Mouse (Mus musculus) natural killer cell, adult 2 months (primary cell): ENCODE data around the gene Anxa3.

ENCODE experiments used
- DNase-seq, 2 experiments: peaks; one replicate each; pipeline ENCODE4 v3.0.0; 2022; ENCODE audit warnings: low spot score in 2 of 2

The Anxa3 gene

DNA sequence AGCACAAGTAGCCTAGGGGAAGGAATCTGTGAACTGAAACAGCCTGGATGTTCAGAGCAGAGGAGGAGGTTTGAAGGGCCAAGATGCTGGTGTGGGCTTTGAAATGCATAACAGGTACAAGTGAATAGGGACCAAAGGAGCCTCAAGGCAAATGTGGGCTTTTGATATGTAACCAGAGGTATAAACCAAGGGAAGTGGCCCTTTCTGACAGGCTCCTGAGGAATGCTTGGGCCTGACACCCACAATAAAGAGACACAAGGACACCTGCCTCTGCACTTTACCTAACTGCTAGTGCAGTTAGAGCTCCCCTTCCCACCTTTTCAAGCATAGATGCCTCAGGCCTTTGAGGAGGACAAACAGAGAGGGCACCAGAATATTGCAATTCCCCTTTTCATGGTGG lies 54.8 kb downstream of the Anxa3 start:
- DNase-seq = no peak

DNA sequence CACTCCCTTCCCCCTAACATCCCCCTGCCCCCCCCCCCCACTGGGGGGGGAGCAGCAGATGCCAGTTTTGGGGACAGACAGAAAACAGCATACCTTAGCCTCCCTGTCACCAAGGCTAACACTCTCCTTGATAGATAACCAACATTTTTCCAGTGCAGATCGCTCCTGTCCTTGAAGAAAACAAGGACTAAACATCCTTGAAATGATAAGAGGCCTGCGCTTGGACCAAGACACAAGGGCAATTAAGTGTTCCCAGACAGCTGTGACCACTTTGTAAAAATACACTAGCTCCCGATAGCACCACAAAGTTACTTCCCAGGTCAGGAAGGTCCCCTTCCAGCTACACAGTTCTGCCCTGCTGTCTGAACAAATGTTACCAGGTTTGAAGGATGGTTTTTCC lies 55.2 kb downstream of the Anxa3 start:
- no peak for DNase-seq

DNA sequence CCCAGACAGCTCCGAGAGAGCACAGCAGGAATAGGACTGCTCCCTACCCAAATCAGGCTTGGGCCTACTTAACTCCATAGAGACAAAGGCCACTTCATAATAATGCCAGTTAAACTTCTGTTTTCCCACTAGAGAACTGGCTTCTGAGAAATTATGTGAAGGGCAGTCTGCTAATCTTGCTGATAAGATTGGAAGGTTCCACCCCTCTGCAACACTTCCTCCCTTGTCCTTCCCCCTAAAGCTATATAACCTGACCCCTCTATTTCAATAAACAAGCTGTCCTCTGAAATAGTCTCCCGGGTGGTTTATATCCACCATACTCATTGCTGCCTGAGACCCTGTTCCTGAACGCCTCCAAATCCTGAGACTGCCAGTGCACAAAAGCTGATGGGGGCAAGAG lies 56.1 kb downstream of the Anxa3 start:
- no peak for DNase-seq

DNA sequence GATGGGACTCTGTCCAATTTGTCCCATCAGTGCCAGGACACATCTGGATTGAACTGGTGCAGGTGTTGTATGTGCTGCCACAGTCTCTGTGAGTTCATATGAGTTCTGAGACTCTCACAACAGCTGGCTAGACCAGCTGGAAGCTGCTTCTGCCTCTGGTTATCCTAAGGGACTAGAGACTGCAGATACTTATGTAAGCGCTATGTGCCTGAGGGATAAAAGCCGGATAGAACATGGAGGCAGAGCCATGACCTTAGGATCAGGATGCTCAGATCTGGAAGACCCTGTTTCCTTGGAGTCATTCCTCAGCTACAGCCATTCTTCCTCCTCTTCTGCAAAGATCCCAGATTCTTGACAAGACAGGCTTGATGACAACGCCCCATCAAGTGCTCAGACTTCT lies 60.3 kb downstream of the Anxa3 start:
- no peak for DNase-seq

DNA sequence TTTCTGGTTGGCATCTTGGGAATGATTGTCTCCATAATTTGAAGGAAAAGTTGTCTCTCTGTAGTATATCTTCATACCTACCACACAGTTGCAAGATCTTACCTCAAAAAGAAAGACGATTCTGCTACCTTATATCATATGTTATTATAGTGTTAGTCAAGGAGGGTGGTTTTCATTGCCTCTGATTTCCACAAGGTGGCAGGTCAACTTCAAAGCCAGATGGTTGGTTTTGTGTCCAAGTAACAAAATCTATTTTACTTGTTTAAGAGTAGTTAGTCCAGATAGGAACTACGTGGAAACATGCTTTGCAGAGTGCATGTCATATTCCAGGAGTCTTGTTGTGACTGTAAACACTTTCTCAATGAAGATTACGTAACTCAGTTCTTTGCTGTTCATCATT lies 61.2 kb downstream of the Anxa3 start:
- no peak for DNase-seq

DNA sequence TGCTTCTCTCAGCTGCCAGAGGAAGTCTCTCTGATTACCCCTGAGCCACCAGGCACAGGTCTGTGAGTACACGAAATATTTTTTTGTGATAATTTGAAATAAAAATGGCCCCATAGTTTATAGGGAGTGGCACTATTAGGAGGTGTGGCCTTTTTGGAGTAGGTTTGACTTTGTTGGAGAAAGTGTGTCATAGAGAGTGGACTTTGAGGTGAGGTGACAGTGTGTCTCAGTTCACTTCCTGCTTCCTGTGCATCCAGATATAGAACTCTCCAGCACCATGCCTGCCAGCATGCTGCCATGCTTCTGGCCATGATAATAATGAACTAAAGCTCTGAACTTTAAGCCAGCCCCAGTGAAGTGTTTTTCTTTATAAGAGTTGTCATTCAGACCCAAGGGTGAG lies 66.8 kb downstream of the Anxa3 start:
- no peak for DNase-seq

DNA sequence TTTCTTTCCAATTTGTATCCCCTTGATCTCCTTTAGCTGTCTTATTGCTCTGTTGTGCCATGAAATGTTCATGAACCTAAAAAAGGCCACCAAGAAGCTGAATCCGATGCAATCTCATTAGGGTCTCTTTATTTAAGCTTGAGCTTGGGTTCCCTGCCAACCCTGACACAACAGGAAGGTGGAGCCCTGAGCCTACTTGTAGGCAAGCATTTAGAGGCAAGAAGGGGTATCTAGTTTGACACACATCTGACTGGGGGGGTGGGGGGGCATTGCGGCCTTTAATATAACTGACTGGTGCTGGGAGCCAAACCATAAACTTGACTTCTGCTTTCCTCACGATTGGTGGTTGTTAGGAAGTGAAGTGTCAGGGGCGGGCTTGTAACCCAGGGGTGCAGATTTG lies 74.0 kb downstream of the Anxa3 start:
- DNase-seq = no peak

DNA sequence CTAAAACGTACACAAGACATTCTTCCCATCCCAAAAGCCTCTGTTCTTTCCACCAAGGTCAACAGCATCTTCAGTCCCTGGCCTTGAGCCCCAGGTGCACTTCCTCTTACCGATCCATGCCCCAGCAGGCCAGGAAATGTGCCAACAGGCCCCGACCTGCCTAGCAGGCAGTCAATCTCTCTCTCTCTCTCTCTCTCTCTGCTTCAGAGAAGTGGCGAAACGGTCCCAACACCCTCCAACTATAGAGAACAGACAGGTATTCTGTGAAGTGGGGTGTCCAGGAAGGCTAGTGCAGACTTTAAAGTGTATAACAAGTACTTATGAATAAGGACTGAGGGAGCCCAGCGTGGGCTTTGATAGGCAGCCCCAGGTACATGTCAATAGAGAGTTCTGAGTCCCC lies 75.8 kb downstream of the Anxa3 start:
- no peak for DNase-seq

DNA sequence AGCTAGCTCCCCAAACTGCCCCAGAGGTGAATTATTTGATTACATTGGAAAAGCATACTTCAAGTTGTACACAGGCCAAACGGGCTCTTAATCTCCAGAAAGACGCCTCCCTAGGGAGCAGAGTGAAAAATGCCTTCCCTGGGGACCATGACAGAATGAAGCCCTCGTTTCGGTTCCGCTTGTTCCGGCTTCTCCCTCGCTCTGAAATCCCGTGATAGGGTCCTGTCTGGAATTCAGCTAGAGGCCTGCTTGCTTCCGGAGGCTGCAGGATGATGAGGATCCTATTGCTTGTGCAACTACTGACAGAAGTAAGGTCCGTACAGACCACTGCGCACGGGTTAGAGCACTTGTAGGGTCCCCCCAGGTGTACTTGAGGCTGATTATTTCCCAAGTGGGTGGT lies 77.9 kb downstream of the Anxa3 start:
- no peak for DNase-seq

DNA sequence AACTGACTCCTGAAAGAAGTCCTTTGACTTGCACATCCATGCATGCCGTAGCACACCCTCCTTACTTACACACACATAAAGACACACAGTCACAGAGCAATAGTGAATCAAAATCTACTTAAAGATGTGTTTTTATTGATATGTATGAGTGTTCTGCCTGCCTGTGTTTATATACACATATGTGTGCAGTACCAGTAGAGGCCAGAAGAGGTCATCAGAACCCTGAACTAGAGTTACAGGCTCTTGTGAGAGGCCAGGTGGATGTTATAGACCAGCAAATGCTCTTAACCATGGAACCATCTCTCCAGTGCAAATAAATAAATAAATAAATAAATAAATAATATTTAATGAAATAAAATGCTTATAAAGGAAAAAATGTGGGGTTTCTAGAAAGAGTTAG lies 85.0 kb downstream of the Anxa3 start:
- peak; percentile 38 to 67 for DNase-seq

DNA sequence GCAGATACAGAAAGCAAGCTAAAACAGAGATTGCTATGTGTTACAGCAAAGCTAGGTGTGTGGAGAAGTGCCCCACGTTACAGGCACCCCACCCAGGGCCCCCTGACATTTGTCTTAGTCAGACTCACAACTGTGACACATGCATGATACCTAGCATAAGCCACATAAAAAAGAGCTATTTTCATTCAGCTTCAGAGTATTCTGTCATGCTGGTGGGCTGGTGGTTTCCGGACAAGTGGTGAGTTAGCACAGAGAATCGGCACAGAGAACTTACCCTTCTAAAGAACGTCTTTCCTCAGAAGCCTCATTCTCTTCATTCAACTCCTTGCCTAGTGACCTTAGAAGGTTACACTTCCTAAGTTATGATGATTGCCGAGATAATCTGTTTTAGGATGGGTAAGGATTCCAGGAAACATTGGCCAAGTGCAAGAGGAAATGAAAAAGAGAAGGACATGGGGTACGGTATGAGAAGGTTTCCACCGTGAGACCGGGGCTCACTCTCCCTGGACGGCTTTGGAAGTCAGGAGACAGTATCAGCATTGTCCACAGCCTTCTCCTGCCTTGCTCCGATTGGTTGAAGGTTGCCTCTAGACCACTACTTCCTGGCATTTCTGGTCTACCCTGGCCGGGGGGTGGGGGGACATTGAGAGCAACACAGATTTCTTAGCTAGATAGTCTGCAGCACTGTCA lies 85.9 kb downstream of the Anxa3 start:
- peak; percentile 6 to 22 for DNase-seq

DNA sequence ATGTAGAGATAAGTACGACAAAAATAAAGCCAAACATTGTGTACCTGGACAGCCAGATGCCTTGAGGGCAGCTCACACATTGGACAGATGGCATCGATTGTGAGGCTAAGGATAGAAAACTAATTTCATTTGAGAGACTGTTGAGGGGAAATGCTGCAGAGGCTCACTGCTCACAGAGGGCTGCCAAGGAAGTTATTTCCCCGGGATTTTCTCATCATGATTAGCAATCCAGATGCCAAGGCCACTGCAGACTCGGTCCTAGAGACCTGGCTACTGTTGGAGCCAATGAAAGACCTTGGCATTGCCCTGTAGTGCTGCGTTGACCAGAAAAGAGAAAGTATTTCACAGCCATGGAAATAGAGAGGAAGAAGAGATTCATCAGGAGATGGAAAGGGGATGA lies 87.1 kb downstream of the Anxa3 start:
- DNase-seq = no peak

DNA sequence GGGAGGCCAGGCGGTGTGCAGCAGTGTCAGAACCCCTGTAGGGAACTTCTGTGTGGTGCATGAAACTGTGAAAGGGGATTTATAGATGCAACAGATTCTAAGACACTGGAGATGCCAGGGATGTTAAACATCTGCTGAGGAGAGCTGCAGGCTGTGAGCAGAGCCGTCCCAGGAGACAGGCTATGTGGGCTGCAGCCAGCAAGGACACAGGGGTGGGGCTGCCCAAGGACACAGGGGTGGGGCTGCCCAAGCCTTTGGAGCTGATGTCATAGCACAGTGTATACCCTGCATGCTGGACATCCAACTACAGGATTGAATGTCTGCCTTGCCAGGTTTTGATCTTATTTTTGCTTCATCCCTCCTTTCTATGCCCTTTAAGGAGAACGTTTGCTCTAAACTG lies 88.0 kb downstream of the Anxa3 start:
- no peak for DNase-seq

DNA sequence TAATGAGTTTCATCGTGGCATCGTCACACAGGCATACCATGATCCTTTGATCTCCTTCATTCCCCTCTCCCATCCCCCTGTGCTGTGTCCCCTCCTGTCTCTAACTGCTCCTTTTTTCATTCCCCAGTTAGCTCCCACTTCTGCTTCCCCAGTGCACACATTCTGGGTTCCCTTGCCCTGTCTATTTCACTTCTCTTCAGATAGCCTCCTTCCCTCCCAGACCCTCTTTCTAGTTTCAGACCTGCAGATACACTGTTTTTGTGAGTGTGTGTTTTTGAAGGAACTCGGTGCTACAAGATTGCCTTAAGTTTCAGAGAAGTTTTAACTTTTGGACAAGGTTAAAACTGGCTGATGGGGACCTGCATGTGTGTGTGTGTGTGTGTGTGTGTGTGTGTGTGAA lies 88.5 kb downstream of the Anxa3 start:
- no peak for DNase-seq

DNA sequence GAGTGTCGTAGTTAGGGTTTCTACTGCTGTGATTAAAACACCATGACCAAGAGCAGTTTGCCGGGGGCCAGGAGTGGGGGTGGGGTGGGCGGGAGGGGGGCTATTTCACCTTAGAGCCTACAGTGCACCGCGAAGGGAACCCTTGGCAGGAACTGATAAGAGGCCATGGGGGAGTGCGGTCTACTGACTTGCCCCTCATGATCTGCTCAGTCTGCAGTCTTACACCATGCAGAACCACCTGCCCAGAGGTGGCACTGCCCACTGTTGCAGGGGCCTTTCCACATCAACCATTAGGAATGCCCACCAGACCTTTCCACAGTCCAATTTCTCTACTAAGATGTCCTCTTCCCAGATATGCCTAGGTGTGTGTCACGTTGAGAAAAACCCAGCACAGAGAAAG lies 92.1 kb downstream of the Anxa3 start:
- DNase-seq = no peak

DNA sequence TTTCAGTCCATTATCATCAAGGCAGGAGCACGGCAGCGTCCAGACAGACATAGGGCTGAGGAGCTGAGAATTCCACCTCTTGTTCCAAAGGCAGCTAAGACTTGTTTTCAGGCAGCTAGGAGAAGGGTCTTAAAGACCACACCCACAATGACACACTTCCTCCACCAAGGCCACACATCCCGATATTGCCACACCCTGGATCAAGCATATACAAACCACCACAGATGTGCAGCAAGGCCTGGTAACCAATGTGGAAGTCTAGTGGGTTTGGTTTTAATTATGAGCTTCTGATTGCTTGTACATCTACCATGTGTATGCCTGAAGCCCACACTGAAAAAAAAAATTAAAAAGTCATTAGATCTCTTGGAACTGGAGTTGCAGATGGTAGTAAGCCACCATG lies 95.3 kb downstream of the Anxa3 start:
- no peak for DNase-seq

DNA sequence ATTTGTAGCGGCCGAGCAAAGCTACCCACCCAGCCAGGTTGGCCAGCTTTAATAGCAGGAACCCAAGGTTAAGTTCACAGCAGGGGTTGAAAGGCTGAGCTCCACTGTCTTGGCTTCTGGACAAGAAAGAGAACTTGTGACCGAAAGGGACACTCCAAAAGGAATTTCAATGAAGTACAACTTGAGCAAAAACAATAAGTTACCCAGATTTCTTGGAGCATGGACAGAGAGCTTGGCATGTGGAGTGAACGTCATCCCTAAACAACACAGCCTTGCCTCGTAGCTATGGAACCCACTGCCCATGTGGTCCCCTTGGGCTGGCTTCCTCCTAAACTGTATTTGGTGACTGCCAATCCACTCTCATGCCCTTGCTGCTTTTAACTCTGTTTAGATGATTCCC lies 97.2 kb downstream of the Anxa3 start:
- no peak for DNase-seq
